Mouse (Mus musculus): Measurements from ENCODE around the gene Tsg101.

Gene Tsg101

DNA sequence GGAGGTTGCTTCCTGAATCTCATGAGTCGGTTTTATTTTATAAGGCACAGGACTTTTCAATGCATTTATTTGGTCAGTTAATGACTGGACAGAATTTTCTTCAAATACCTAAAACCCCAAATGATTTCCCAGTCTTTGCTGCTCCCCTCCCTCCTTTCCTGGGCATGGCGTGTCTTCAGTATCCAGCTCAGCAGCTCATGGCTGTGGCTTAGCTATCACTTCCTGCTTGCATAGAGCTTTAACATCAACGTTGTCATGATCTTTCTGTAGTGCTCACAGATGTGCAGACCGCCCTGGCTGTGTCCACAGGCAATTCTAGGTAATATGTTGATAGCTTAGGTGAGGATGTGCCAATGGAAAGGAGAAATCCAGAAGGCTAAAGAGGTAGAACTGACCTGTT is 47.8 kb downstream of the Tsg101 start:
- DNase-seq = no peak

DNA sequence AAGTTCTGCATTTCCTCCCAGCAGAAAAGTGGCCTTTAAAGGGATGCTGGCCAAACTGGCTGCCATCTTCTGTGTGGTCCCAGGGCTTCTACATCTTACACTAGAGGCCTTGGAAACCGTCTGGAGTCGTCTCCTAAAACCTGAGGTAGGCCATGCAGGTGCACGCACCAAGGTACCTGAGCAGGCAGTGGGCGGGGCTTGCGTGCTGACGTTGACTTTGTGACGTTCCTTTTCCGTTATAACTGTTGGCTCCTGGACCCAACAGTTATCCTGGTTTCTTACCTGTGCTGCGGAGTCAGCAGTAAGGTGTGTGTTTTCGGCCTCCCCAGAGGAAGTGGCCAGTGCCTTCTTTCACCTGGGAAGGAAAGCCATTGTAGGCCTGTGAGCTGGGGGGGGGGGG is 58.8 kb downstream of the Tsg101 start, which contains the start of gene Ldhc:
TSS of gene Ldhc (plus strand) at position 208 of the 400 bp plus-strand sequence.
- DNase-seq = no peak

DNA sequence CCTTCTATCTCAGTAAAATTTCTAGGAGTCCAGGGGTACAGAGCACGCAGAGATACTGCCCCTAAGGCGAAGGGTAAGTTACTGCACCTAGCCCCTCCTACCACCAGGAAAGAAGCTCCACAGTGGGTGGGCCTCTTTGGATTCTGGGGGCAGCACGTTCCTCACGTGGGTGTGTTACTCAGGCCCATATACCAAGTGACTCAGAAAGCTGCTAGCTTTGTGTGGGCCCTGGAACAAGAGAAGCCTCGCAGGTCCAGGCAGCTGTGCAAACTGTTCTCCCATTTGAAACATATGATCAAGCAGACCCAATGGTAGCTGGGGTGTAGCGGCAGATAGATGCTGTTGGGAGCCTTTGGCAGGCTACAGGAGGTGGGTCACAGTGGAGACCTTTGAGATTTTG is 60.7 kb downstream of the Tsg101 start:
- no peak for DNase-seq

GRCm38 (mm10) chr7:46857436-46857835 is 62.3 kb downstream of the Tsg101 start:
- DNase-seq = no peak

GRCm38 (mm10) chr7:46855866-46856560 is 63.8 kb downstream of the Tsg101 start:
- DNase-seq = no peak

- DNase-seq = no peak
These were observed 66.4 kb downstream of the Tsg101 start for GRCm38 (mm10) chr7:46853365-46853764.

DNA sequence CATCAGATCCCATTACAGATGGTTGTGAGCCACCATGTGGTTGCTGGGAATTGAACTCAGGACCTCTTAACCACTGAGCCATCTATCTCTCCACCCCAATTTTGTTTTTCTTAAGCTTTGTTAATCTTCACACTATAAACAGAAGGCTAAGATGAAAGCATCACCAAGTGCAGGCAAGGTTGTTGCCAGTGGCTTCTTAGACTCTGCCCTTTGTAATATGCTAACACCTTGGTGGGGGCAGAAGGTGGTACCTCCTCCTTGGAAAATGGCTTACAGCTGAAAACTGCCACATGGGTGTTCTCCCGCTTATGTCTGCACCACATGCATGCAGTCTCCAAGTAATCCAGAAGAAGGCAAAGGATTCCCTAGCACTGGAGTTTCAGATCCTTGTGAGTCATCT is 67.1 kb downstream of the Tsg101 start:
- no peak for DNase-seq

DNA sequence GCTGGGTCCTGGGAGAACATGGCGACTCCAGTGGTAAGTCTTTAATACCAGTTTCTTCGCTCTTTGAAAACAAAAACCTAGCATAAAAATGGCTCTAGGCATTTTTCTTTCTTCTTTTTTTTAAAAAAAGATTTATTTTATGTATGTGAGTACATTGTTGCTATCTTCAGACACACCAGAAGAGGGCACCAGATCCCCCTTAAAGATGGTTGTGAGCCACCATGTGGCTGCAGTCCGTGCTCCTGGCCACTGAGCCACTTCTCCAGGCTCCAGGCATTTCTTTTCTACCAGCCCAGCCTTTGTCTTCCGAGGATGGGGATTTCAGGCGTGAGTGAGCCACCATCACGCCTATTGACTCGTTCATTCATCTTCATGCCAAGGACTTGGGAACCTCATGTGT is 68.7 kb downstream of the Tsg101 start:
- no peak for DNase-seq

DNA sequence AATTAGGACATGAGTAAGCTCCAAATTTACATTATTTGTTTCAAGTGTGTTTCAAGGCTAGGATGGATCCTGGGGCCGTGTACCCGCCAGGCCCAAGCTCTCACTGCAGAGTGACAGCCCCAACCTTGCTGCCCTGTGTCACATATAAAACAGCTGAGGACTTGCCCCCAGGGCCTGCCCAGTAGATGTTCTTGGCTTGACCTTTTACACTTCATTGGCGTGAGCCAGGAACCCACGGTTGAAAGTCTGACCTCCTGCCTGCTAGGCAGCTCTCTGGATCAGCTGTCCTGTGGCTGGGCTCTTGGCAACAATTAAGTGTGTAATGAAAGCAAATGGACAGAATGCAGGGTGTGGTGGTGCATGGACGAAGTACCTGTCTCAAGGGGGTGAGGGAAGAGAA is 70.5 kb downstream of the Tsg101 start:
- DNase-seq = no peak

DNA sequence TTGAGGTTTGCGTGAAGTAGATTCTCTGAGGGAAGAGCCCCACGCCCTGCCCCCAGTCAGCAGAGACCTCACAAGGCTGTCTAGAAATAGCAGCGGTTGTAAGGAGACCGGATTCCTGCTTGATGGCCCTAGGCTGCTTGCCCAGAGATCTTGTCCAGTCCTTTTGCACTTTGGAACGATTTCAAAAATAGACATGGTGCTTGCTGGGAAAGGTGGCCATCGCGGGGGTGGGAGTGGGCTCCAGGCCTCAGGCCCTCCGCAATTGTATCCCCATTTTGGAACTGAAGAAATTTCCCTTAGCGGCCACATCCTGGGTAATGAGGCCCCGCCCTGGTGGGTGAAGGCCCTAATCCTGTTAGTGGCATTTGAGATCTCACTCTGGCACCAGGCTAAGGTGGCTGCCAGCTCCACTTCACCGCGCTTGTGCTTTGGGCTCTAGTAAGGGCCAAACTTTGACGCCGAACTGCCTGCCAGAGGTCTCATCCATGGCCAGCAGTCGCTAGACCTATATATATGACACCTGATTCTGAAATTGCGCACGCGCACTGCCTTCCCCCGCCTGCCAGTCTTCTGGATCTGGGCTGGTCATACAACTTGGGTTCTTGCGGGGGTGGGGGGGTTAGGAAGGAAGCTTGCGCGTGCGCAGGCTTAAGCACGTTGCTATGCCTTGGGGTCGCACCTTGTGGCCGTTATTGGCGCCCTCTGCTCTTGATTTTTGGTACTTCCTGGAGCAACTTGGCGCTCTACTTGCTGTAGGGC is 73.1 kb downstream of the Tsg101 start:
- peak; percentile 44 for DNase-seq

GRCm38 (mm10) chr7:46845978-46846485 is 73.7 kb downstream of the Tsg101 start:
- no peak for DNase-seq

DNA sequence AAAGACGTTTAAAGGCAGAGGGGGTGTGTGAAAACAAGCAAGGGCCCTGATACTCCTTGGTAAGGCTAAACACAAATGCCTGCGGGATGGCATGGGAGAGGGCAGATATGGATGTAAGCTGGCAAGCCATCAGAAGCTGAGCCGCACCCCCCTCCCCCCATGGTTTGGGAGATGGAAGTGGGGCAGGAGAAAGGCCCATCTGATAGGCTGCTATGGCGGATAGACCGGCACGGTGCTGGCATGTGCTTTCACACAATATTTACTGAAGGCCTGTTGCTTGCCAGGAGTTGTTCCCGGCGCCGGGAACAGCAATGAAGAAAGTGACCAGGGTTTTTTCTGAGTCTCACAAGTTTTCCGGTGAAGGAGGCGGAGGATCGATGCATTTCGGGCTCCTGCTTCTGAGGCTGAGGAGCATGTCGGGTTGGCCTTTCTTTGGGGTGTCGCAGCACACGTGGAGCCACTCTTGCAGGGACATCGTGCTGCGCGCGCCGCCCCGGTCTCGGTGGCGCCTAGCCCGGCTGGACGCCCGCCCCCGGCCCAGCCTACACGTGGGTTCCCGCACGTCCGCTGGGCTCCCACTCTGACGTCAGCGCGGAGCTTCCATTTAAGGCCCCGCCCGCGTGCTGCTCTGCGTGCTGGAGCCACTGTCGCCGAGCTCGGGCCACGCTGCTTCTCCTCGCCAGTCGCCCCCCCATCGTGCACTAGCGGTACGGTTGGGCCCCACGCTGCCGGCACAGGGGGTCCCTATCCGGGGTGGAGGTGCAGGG is 74.4 kb downstream of the Tsg101 start:
- DNase-seq = peak; percentile 81

GRCm38 (mm10) chr7:46843576-46843975 is 76.2 kb downstream of the Tsg101 start:
- DNase-seq = no peak

GRCm38 (mm10) chr7:46842278-46842677 is 77.5 kb downstream of the Tsg101 start:
- DNase-seq = no peak

GRCm38 (mm10) chr7:46840787-46841525 is 78.8 kb downstream of the Tsg101 start, which contains the start of gene Ldha:
Ldha (plus strand) TSS chr7:46841475.
- DNase-seq = no peak

DNA sequence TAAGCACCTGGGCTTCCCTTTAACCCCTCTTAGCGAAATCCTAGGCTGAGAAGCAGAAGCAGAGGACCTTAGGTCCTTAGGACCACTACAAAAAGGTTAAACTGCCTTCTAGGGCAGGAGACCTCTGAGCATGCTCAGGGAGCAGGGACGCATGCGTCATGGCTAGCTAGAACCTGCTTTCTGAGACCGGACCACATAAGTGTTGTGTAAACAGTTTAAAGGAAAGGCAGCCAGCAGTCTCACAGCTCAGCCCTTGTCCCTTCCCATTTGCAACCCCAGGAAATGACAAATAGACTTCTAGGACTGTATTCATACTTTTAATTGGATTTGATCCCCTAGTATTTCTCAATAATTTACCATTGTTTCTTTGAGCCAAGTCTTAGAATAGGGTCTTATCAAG is 79.4 kb downstream of the Tsg101 start:
- DNase-seq = no peak

DNA sequence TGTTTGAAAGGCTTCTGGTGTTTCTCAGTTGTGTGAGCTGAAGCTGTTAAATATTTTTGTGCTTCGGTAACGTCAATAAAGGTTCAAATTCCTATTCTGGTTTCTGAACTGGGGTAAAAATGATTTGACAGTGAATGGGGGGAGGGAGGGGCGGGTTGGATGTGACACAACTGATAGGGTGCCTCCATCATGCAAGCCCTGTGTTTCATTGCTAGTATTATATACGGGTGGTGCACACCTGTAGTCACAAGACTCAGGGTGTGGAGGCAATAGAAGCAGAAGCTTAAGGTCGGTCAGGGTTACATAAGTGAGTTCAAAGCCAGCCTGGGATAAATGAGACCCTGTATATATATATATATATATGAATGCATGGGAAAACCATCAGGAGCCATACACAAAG is 79.9 kb downstream of the Tsg101 start:
- no peak for DNase-seq

DNA sequence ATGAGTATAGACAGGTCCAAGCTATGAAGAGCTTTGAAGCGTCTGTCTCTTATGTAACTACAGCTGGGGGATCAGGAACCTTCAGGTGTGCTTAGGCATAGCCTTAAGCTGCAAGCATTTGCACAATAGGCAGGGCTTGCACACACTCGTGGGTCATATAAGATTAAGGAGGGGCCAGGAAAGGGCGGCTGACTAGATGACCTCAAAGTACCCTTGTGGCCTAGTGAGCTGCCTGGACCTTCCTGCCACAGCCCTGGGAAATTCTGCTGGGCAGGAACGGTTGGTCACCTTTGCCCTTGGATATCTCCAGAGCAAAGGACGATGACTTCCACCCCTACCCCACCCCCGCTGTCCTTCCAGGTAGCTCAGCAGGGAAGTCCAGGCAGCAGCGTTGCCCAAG is 80.3 kb downstream of the Tsg101 start:
- DNase-seq = no peak
